Mouse (Mus musculus) embryonic facial prominence, embryonic 10.5 days (tissue): Measurements from ENCODE around the gene Bag6. TPM values are rescaled to one million over a fixed set of nuclear protein-coding genes. Genes with fewer than 3 reads are reported as not detected.

Source experiments
- DNase-seq: peaks from one replicate; pipeline ENCODE4 v3.0.0-alpha.2; 2017; ENCODE audit warnings: low spot score
- H3K27ac ChIP-seq: fragments of 300-500 bp; sonication (generic); replicated peaks from 2 replicates; pipeline ENCODE4 v1.5.1; 2016; ENCODE audit warnings: mild to moderate bottlenecking
- H3K27me3 ChIP-seq: fragments of 300-500 bp; sonication (generic); replicated peaks from 2 replicates; pipeline ENCODE4 v1.6.1; 2016; ENCODE audit warnings: low read depth, mild to moderate bottlenecking; ENCODE audit not compliant: poor library complexity, severe bottlenecking
- H3K36me3 ChIP-seq: fragments of 300-500 bp; sonication (generic); replicated peaks from 2 replicates; pipeline ENCODE4 v1.6.1; 2016; ENCODE audit warnings: mild to moderate bottlenecking, moderate library complexity
- H3K4me1 ChIP-seq: fragments of 300-500 bp; sonication (generic); 2 replicates; pipeline ENCODE4 v1.6.1; 2016
- H3K4me3 ChIP-seq: fragments of 300-500 bp; sonication (generic); 2 replicates; pipeline ENCODE4 v1.5.1; 2016; ENCODE audit warnings: mild to moderate bottlenecking, moderate library complexity
- H3K9me3 ChIP-seq: fragments of 300-500 bp; sonication (generic); 2 replicates; pipeline ENCODE4 v1.6.1; 2016; ENCODE audit warnings: mild to moderate bottlenecking
- WGBS: fragments of 180-500 bp; shearing (Covaris S2); methylation state at CpG from one replicate; pipeline ENCODE4 v1.1.7; 2016; 5-methylcytosine and 5-hydroxymethylcytosine counted together
- polyA plus RNA-seq: library from polyadenylated mRNA; unstranded; fragments of >200 nt; fragmentation: Nextera tagmentation; extraction: Ambion mirVana; gene quantifications from 2 replicates; pipeline ENCODE4 v1.2.1, GENCODE M21; 2016

The Bag6 gene
- polyA plus RNA-seq, 1 experiment from 2014 or later: 77.8 TPM

DNA sequence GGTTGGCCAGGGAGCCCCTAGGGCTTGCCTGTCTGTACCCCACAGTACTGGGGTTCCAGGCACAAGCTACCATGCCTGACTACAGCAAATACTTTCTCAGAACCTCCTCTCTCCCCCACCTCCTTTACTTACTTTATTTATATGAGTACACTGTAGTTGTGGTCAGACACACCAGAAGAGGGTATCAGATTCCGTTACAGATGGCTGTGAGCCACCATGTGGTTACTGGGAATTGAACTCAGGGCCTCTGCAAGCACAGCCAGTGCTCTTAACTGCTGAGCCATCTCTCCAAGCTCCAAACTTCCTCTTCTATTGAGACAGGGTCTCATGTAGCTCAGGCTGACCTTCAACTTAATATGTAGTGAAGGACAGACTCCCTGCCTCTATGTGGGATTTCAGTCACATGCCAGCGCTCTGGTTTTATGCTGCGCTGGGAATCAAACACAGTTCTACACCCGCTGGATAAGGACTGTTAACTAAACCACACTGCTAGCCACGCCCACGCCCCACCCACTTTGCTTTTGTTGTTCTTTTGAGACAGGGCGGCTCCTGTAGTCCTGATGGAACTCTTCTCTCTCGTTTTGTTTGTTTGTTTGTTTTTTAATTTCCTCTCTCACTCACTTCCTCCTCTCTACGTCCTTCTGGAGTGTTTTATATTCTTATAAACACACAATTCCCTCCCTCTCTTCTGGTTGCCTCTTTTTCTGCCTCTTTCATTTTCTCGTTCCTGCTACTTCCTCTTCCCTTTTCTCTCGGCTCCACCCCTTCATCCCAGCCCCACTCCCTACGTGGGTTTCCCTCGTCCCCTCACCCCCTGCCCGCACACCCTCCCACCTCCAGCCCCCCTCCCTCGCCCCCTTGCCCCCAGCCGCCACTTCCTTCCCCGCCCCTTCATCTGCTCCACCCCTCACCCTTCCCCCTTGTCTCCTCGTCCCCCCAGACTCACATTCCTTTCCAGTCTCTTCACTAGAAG lies 50.9 kb downstream of the Bag6 start:
- peak overlapping the region; percentile 60 for H3K4me3 ChIP-seq
- WGBS: 2% methylated on average over 18 of the region's 18 CpGs
- no peaks in the 10 kb centered on the region for H3K9me3 ChIP-seq
- H3K27me3 ChIP-seq: no peaks in the 10 kb centered on the region
- peak; percentile 78 for DNase-seq
- peaks cover 25% of the 10 kb centered on the region for H3K4me1 ChIP-seq
- peak overlapping the region; percentile 85 for H3K27ac ChIP-seq
- H3K36me3 ChIP-seq: no peaks in the 10 kb centered on the region

- H3K27ac ChIP-seq: peak overlapping the region; percentile 85
- H3K4me1 ChIP-seq: peaks cover 25% of the 10 kb centered on the region
- WGBS: 3% methylated on average over 4 of the region's 4 CpGs
- DNase-seq: peak; percentile 72
- H3K4me3 ChIP-seq: peak overlapping the region; percentile 60
- no peaks in the 10 kb centered on the region for H3K9me3 ChIP-seq
- H3K27me3 ChIP-seq: no peaks in the 10 kb centered on the region
- no peaks in the 10 kb centered on the region for H3K36me3 ChIP-seq
Measured at GRCm38 (mm10) chr17:35186681-35187080, 51.7 kb downstream of the Bag6 start.

GRCm38 (mm10) chr17:35187345-35187744 lies 52.4 kb downstream of the Bag6 start:
- Histone ChIP-seq H3K27ac (no peak overlapping the region), H3K4me3 (no peak overlapping the region), H3K27me3 (no peaks in the 10 kb centered on the region), H3K9me3 (no peaks in the 10 kb centered on the region), H3K4me1 (peaks cover 25% of the 10 kb centered on the region), H3K36me3 (no peaks in the 10 kb centered on the region)
- WGBS: 77% methylated on average over 4 of the region's 4 CpGs
- no peak for DNase-seq

DNA sequence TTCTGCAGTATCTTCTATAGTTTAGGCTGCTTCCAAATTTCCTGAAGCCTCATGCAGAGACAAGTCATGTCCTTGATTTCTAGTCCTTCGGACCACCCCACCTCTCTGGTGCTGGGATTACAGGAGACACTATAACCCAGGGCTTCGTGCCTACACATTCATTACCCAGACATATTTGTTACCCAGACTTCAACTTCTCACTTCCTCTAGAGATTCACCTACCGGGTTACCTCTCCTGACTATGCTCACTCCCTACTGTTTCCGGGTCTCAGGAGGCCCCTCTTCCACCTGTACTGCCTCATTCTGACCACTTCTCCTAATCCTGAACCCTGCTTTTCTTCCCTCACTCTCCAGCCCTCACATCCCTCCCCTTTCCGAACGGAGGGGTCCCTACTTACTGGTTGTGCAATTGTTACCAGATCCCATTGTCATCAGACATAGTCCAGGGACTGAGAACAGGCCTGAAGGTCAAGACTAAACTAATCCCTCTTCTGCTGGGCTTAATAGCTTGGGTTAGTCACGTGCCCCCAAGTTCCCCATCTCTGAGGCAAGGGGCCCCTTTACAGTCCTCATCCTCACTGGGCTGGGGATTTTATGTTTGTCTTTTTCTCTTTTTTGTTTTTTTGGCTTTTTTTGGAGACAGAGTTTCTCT lies 53.1 kb downstream of the Bag6 start, which contains the start of gene Lst1:
Gene Lst1 (minus strand): TSS at position 481 of the 652 bp plus-strand sequence.
- H3K4me3 ChIP-seq: no peak within 1 kb of the TSS
- DNase-seq: no peak
- H3K9me3 ChIP-seq: no peaks in the 10 kb centered on the region
- no peak within 1 kb of the TSS; the same call in 1 of the 2 replicates for H3K27ac ChIP-seq
- no peaks in the 10 kb centered on the region for H3K36me3 ChIP-seq
- peaks cover 25% of the 10 kb centered on the region for H3K4me1 ChIP-seq
- 74% methylated on average over 7 of the region's 7 CpGs for WGBS
- no peaks in the 10 kb centered on the region for H3K27me3 ChIP-seq

- 55% methylated on average over 1 of the region's 1 CpGs for WGBS
Measured at GRCm38 (mm10) chr17:35189186-35189585, 54.2 kb downstream of the Bag6 start.

DNA sequence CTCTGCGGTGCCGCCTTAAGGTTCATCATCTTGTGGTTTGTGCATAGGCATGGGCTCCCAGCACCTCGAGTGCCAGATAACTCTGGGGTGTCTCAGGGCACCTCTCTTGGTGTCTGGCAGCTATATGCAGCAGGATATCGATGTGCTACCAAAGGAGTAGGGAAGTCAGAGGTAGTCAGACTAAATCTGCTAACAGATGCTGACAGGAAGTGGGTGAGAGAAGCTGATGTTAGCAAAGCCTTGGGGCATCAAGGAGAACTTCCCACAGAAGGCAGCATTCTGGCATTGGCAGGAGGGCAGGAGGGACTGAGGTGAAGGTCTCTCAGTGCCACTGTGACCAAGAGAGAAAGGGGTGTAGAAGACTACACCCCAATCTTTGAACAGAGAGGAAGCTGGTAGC lies 55.1 kb downstream of the Bag6 start:
- no peak for DNase-seq
- no peaks in the 10 kb centered on the region for H3K36me3 ChIP-seq
- WGBS: 81% methylated on average over 4 of the region's 4 CpGs
- H3K27me3 ChIP-seq: peaks cover 19% of the 10 kb centered on the region
- no peak overlapping the region for H3K4me3 ChIP-seq
- H3K4me1 ChIP-seq: peaks cover 34% of the 10 kb centered on the region
- no peaks in the 10 kb centered on the region for H3K9me3 ChIP-seq
- no peak overlapping the region for H3K27ac ChIP-seq

More at GRCm38 (mm10) chr17:35189186-35189585, 54.2 kb downstream of the Bag6 start:
- Histone ChIP-seq H3K27me3 (peaks cover 10% of the 10 kb centered on the region), H3K4me3 (no peak overlapping the region), H3K9me3 (no peaks in the 10 kb centered on the region), H3K27ac (no peak overlapping the region), H3K36me3 (no peaks in the 10 kb centered on the region), H3K4me1 (peaks cover 28% of the 10 kb centered on the region)
- no peak for DNase-seq

GRCm38 (mm10) chr17:35191723-35192122 lies 56.7 kb downstream of the Bag6 start:
- Histone ChIP-seq H3K27me3 (peaks cover 36% of the 10 kb centered on the region), H3K9me3 (no peaks in the 10 kb centered on the region), H3K36me3 (no peaks in the 10 kb centered on the region), H3K27ac (no peak overlapping the region), H3K4me3 (no peak overlapping the region), H3K4me1 (peaks cover 33% of the 10 kb centered on the region)
- 62% methylated on average over 2 of the region's 2 CpGs for WGBS
- DNase-seq: no peak

- peaks cover 48% of the 10 kb centered on the region for H3K27me3 ChIP-seq
Measured at GRCm38 (mm10) chr17:35192924-35193323, 57.9 kb downstream of the Bag6 start.

GRCm38 (mm10) chr17:35193881-35194843 lies 59.2 kb downstream of the Bag6 start, which contains the start of gene Ltb:
Gene Ltb (plus strand): TSS chr17:35194439.
- Histone ChIP-seq H3K4me3 (peak within 1 kb of the TSS; percentile 61), H3K9me3 (no peaks in the 10 kb centered on the region), H3K27ac (no peak within 1 kb of the TSS), H3K27me3 (peaks cover 59% of the 10 kb centered on the region), H3K4me1 (peaks cover 36% of the 10 kb centered on the region), H3K36me3 (no peaks in the 10 kb centered on the region)
- 69% methylated on average over 28 of the region's 28 CpGs for WGBS
- DNase-seq: no peak

More at GRCm38 (mm10) chr17:35192924-35193323, 57.9 kb downstream of the Bag6 start:
- H3K4me3 ChIP-seq: no peak overlapping the region
- H3K27ac ChIP-seq: no peak overlapping the region
- H3K9me3 ChIP-seq: no peaks in the 10 kb centered on the region
- no peak for DNase-seq
- peaks cover 31% of the 10 kb centered on the region for H3K4me1 ChIP-seq
- no peaks in the 10 kb centered on the region for H3K36me3 ChIP-seq
- 84% methylated on average over 5 of the region's 5 CpGs for WGBS

DNA sequence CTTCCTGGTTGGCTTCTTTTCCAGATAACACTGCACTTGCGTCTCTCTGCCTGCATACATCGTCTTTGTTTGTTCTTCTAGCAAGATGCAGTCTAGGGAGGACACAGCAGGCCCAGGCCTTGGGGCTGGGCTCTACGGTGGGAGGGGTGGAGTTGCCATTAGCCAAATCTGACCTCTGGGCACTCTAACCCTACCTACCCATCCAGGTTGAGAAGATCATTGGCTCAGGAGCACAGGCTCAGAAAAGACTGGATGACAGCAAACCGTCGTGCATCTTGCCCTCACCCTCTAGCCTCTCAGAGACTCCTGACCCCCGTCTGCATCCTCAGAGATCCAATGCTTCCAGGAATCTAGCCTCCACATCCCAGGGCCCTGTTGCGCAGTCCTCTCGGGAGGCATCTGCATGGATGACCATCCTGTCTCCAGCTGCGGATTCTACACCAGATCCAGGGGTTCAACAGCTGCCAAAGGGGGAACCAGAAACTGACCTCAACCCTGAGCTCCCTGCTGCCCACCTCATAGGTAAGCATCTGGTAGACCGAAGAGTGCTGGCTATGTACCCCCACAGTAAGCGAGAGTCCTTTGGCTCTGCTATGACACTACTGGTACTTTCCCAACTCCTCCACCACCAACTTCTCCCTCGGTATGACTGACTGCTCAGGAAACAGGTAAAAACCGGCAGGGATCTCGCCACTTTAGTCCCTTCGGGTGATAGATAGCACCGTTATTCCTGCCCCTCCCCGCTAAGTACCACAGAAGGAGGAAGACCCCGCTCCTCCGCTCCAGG lies 60.1 kb downstream of the Bag6 start:
- H3K27me3 ChIP-seq: peaks cover 65% of the 10 kb centered on the region

DNA sequence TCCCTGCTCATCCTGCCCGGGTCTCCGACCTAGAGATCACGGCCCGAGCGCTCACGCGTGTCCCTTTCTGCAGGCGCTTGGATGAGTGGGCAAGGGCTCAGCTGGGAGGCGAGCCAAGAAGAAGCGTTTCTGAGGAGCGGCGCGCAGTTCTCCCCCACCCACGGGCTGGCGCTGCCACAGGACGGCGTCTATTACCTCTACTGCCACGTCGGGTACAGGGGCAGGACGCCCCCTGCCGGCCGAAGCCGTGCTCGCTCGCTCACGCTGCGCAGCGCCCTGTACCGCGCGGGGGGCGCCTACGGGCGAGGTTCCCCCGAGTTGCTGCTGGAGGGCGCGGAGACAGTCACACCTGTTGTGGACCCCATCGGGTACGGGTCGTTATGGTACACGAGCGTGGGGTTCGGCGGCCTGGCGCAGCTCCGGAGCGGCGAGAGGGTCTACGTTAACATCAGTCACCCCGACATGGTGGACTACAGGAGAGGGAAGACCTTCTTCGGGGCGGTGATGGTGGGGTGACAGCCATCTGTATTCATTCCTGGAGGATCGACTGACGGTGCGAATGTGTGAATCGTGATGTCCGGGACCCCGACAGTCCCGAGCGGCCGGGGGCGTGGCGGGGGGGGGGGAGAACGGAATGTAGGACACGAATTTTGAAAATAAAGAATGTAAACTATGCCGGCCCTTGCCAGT lies 60.8 kb downstream of the Bag6 start:
- H3K27ac ChIP-seq: peak overlapping the region; percentile 35; the same call in 1 of the 2 replicates
- 2% methylated on average over 66 of the region's 66 CpGs for WGBS
- H3K27me3 ChIP-seq: peaks cover 72% of the 10 kb centered on the region
- DNase-seq: peak; percentile 87
- no peaks in the 10 kb centered on the region for H3K36me3 ChIP-seq
- H3K4me3 ChIP-seq: peak overlapping the region; percentile 61
- H3K4me1 ChIP-seq: peaks cover 32% of the 10 kb centered on the region
- H3K9me3 ChIP-seq: no peaks in the 10 kb centered on the region

More for the DNA sequence above, 60.1 kb downstream of the Bag6 start:
- Histone ChIP-seq H3K4me1 (peaks cover 32% of the 10 kb centered on the region), H3K27ac (peak overlapping the region; percentile 35; the same call in 1 of the 2 replicates), H3K36me3 (no peaks in the 10 kb centered on the region), H3K9me3 (no peaks in the 10 kb centered on the region), H3K4me3 (peak overlapping the region; percentile 61)
- 41% methylated on average over 19 of the region's 19 CpGs for WGBS
- no peak for DNase-seq
